Mouse (Mus musculus) 416B (cell line): ENCODE data around the gene Pou2f3.

Experiments used
- DNase-seq: peaks from one replicate; pipeline ENCODE4 v3.0.0; 2011; ENCODE audit warnings: low read depth

Pou2f3 gene

DNA sequence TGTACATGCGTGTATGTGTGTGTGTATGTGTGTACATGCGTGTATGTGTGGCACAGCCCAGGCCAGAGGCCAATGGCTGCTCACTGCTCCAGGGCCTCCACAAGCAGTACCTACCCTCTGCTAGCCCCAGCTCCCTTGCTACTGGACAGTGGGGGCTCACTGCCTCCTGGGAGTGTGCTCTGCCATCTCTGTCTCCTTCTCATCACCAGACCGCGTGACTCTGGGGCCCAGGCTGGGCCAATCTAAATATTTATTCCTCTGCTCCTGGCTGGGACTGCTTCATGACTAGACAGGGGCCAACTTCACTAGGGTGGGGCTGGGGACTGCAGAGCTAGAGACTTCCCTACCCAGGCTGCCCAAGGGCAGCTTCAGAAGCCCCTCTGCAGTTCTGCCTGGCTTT lies 21.6 kb upstream of the Pou2f3 start:
- DNase-seq: no peak

DNA sequence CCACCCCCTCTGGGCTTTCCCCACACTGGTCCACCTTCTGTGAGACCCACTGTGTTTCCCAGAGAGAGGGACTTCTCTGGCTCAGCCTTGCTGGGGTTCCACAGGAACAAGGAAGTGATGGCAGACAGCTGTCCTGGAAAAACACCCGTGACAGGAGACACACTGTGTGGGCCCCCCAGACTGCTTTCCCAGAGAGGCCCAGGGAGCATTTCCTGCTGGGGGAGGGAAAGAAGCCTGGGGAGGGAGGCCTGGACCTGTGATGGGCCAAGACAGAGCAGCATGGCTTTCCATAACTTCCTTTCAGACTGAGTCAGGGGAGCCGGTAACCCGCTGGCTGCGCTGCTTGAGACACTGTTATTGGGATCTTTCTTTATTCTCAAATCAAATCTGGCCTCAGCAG lies 20.7 kb upstream of the Pou2f3 start:
- DNase-seq: no peak

DNA sequence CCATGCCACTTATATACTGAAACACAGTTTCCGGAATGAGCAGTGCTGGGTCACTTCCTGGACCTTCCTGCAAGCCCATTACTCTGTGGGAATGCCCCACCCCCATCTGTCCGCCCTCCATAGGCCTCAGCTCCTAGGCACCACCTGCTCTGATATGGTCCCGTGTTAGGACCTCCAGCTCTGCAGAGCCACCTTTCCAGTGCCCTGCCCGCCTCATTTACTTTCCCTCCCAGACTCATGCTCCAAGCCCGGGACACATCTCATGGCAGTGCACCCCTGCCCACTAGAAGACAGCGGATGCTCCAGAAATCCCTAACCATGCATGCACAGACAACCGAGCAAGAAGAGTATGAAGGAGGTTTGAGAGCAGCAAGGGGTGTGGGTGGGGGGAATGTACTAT lies 19.8 kb upstream of the Pou2f3 start:
- DNase-seq: no peak

DNA sequence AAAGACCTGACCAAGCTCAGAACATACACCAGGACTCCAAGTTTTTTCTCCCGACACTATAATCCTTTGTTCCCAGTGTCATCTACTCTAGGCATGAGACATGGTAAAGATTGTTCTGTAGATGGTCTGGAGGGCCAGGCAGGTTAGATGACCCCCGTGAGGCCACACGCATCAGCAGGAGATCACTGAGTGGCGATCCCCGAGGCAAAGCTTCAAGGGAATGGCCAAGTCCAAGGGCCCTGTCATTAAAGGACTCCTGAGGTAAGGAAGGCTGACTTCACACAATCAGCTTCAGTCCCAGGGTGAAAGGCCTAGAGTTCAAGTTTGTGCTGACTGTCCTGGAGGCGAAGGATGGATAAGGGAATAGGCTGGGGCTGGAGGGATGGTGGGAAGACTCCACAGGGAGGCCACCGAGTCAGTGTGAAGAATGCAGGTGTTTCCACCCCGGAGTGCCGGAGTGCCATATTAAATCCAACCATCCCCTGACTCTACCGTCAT lies 19.3 kb upstream of the Pou2f3 start:
- no peak for DNase-seq

DNA sequence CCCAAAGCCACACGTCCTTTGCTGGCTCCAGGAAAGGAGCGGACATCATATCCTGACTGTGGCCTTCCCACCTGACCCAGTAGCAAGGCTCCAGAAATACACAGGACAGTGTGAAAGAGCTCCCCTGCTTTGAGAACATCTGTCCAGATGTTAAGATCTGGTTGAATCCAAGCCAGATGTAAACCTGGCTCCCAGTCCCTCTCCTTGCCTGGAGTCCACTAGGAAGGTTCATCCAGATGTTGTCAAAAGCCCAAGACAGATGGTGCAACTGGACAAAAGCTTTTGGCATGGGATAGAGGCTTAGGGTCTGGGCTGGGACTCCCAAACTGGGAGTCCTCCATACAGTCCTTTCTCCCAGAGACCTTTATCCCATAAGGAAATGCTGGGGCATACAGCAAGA lies 18.6 kb upstream of the Pou2f3 start:
- no peak for DNase-seq

DNA sequence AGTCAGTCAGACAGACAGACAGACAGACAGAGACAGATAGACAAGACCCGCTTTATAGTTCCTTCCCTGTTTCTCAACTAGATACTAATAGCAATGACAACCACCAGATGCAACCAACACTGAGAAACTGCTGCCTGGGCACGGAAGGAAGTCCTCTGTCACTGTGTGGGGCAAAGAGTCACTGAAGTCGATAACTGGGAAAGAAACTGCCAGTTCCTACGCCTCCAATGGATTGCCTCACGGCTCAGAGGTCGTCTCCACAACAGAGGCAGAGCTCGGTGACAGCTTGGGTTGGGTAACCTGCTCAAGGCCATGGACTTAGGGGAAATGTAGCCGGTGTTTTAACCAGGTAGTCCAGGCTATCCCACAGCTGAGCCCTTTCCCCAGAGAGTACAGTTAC lies 17.5 kb upstream of the Pou2f3 start:
- peak; percentile 89 for DNase-seq

DNA sequence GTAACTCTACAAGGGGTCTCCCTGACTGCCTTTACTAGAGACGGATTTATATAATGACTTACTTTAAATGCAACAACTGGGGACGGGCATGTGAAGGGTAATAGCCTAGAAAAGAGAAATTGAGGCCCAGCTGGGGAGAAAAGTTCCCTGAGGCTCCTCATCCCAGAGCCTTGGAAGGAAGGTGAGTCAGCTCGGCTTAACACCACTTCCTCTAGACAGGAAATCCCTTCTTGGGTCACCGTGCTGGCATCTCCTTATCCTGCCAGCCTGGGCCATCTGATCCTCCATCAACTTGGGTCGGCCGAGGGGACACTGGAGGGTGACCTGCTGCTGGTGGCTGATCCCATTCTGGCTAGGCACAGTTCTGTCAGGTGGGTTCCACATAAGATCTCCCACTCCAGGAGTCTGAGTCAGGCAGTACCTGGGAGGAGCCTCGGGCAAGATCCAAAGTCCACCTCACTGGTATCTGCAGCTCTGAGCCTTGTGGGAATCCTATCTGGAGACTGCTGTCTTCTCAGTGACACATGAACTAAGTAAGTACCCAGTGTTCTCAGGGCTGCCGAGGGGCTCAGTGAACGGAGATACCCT lies 16.5 kb upstream of the Pou2f3 start:
- peak; percentile 84 for DNase-seq

DNA sequence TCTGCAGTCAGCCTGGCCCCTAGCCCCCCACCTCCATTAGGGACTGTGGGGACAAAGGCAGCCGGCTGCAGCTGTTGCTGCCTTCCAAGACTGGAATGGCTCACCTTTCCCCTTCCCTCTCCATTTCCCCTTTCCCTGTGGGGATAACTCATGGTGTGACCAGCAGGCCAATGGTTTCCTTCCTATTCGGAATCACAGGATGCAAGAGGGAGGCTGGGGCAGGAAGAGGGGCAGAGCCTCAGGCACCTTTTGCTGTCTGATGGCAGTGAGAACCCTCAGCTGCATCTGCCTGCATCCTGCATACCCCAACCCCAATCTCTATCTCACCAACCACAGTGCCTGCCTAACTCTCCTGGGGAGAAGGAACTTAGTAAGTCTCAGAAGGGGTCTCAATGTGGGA lies 15.3 kb upstream of the Pou2f3 start:
- no peak for DNase-seq

DNA sequence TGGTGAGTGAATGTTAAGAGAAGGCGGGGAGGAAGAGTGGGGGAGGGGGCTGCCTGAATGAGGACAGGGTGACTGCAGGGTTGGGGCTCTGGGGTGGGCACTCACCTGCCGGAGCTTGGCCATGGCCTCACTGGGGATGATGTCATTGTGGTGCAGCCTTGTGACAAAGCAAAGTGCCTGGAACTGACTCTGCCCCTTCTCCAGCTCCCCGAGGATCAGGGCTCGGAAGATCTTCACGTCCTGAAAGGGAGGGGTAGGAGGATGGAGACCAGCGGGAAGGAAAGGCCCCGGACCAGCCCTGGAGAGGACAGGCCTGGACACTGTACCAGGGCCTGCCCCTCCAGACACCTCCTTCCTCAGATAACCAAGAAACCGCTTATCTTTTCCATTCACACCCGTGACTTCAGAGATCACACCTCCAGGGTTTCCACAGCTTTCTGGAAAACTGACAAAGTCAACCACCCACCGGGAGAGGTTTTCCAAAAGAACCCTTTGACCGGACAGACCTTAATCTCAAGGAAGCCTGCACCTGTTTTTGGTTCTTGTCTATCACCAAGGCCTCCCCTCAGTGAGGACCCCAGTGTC lies 14.7 kb upstream of the Pou2f3 start:
- DNase-seq: peak; percentile 86

DNA sequence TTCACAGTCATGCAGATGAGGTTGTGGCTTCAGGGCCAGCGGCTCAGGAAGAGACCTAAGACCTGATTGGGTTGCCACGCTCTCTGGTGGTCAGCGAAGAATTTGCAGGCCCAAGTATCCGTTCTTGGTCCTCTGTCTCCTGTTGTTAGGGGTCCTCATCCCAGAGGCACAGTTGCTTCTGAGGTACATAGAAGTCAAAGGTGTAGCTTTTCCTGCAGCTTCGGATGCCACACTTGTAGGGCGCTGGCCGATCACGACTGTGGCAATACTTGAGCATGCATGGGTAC lies 12.2 kb upstream of the Pou2f3 start:
- DNase-seq: peak; percentile 73

DNA sequence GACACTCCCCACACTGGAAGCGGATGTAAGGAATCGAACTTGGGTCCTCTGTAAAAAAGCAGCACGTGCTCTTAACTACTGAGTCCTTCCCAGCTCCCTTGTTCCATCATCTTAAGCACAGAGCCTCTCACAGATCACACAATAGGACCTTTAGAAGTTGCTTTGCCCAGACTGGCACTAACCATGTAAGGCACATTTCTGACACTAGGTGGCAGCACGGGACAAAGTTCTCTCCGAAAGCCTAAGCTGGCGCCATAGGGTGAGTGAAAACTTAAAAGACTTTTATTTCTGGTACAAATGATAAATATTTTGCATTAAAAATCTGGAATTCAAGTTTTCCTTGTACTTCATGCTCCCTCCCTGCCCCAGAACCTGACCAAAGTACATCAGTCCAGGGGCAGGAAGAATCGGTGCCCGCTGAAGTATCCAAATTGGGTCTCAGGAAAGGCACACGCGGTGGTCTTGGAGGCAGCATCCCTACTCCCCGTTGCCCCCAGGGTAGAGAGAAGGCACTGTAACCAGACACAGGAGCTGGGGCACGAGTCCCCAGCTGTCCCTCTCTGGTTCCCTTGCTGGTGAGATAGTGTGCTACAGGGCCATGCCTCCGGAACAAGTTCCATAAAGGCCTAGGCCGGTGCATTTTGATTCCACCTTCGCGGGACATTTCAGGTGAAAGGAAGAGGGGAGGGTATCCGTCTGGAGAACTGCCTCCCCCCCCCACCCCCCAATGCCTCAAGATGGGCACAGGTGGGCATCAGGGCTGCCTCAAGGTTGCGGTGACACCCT lies 11.7 kb upstream of the Pou2f3 start:
- DNase-seq: peak; percentile 84

DNA sequence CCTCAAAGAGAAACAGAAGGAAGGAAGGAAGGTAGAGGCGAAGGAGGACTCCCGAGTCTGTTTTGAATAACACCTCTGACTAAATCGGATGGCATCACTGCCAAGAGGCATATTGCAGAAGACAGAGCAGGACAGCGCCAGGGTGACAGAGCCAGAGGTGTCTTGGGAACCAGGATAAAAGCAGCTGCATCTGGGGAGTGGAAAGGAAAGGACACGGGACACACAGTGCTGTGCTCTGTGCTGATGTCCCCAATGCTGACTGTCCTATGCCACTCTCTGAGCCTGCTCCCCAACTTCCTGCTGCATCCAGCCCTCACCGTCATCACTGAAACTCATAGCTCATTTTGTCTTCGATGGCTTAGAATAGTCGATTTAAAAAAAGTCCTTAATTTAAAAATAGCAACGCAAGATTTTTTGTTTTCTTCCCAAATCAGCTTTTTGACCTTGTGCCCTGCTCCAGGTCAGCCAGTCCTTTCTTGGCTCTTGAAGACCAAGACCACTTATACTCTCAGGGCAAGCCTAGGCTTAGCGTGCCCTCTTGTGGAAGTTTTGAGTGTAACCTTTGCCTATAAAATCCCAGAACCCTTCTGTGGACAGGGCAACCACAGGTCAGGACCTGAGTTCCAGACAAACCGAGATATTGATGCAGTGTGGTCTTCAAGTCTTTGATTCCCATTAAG lies 742 bp upstream of the Pou2f3 start:
- peak; percentile 61 for DNase-seq

DNA sequence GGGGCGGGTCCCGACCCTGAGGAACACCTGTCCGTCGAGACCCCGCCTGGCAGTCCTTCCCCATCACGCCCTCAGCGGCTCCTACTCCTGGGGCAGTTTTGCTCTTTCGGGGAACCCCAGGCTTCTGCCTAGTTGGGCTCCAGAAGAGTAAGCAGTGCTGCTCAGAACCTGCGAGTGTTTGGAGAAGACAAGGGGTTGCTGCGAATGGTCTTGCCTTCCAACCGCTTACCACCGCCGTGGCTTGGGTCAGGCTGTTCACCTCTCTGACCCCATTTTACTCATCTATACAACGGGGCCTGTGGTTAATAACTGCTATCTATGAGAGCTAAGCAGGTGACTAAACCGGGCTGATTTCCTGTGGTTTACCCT lies 4.2 kb downstream of the Pou2f3 start:
- DNase-seq: peak; percentile 50

DNA sequence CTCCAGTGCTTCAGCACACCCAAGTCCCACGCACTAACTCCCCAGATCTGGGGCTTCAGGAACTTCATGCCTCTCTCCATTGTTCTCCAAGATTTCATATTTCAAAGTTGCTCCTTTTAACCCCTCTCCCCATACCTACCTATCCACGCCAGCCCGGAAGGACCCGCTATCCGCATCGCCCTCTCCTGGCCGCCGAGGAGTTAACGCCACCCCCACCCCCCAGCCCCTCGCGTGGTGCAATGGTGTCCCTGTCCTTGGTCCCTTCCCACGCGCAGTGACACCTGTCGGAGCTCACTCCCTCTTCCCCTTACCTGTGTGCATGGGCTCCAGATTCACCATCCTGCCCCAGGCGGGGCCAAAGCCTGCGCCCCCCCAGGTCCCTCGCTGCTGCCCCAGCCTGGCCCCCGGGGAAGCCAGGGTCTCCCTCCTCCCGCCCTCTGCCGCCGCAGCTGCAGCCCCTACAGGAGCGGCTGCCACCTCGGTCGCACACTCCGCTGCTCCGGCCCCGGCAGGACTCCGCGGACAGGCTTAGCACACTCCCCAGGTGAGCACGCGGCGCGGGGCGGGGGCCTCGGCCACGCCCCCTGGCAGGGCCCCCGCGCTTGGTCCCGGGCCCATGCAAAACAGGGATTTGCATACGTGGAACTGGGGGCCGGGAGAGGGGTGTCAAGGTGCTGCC lies 4.7 kb downstream of the Pou2f3 start:
- DNase-seq: no peak

DNA sequence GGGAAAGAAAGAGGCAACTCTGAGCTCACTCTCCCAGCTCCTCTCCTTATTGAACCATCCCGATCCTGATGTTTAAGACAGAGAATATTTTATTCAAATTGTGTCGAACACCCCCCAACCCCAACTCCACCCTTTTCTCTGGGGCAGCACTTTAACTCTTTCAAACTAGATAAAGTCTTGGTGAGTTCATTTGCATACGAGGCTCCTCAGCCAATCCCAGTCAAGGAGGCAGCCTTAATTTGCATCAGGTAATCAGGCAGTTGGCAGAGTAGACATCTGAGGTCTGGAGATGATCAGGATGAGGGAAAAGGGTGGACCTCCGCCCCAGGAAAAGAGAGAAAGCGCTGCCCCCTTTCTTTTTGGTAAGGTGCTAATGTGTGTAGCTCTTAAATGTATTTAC lies 10.0 kb downstream of the Pou2f3 start:
- no peak for DNase-seq

DNA sequence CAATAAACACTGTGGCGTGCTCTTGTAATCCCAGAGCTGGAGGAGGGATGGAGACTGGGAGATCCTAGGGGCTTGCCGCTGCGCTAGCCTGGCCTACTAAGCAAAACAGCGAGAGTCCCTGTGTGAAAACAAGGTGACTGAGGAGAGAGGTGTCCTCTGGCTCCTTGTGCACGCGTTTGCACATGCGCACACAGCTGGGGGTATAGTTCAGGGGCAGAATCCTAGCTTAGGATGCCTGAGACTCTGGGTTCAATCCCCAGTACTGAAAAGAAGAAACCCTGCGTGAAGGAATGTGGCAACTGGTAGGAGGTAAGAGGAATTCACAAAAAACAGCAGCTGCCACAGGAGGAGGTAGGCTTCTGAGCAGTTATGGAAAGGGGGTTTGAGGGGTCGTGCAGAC lies 16.2 kb downstream of the Pou2f3 start:
- no peak for DNase-seq

DNA sequence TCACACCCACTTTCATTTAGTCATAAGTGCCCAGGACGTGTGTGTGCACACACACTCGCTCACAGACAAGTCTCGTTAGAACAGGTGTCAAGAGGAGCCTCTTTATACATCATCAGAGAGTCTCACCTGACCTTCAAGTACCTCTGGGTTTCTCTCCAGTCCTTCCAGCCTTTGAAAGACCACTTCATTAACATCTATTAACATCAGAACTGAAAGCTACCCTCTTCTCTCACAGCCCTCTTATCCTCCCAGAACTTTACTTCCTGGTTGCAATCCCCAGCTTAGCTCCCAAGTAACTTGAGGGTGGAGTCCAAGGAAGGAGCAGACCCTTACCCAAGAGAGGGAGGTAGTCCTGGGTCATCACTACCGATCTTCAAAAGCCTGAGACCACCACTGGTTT lies 18.6 kb downstream of the Pou2f3 start:
- DNase-seq: no peak

DNA sequence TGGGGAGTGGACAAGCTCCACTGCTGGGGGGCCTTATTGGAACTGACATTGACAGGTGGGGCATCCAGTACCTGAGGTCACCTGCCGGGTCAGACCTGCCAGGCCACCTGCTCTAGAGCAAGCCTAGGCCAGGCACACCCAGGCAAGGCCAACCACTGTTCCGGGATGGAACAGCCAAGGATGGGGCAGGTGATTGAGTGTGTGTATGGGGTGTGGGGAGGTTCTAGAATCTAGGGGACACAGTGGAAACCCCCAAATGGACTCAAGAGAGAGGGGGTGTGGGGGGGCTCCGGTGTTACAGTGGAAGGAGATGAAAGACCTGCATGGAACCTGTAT lies 21.2 kb downstream of the Pou2f3 start:
- no peak for DNase-seq

DNA sequence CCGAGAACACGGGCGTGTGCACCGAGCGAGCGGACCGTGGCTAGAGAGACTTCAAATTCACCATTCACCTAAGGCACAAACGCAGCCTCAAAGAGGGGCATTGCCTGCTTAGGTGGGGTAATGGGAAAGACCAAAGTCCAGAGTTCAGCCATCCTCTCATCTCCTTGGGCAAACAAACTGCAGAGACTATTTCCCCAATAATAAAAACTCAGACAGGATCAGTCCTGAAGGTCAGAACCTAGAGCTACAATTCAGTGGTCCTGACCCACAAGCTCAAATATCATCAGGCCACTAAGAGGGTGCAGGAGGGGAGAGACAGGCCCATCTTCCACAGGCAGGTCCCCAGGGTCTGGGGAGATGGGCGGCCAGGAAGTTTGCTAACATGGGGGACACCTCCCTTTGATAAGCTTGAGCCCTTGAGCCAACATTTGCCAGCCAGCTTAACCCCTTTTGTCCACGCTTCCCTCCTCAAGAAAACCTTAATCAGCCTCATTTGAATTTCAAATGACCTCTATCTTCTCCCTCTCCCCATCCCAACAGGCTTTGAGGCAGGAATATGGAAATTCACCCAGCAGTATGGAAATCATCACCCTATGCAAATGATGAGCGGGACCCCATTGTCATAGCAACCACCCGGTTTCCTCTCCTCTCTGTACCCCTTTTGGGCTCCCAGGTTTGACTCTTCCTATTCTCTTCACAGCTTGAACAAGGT lies 21.7 kb downstream of the Pou2f3 start:
- DNase-seq: no peak

DNA sequence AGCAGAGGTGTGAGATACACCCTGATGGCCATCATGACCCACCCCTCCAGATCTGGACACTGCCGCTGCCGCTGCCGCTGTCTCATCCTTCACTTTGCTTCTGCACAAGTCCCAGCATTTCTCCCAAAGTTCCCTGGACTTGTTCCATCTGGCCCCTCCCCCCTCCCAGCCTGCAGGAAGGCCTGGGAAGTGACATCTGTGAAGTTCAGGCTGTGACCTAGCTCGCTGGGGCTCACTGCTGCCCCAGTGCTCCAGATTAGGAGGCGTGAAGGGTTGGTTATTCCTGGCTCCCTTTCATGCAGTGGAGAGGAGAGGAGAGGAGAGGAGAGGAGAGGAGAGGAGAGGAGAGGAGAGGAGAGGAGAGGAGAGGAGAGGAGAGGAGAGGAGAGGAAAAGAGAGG lies 30.6 kb downstream of the Pou2f3 start:
- DNase-seq: no peak

DNA sequence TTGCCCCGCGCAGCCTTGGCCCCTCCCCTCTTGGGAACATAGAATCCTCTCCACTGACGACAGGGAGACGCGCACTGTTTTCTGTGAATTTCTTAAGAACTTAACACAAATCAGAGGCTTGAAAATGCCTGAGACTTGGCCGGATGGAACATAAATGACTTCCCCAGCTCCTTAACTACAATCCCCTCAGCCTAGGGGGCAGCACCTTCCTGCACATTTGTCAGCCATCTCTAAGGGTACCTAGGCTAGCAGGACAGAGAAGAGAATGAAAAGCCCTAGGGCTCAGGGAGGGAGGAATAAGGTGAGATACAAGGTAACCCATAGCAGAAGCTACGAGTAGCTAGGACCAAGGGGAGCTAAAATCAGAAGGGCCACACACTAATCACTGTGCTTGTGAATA lies 32.0 kb downstream of the Pou2f3 start:
- no peak for DNase-seq

DNA sequence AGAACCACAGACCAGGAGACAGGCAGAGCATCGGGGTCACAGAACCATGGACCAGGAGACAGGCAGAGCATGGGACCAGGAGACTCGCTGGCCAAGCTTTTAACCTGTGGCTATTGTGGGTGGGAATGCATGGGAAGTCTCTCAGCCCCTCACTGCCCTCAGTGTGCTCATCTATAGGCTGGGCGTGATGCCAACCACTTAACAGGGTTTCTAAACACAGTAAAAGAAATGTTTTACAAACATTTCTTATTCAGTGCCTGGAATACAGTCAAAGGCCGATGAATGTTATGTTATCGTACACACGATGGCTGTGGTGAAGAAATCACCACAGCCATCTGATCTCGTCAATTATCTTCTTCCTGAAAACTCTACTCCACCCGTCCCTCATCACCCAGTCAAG lies 43.1 kb downstream of the Pou2f3 start:
- DNase-seq: no peak
